Mouse (Mus musculus) liver, adult 2 months (tissue): ENCODE data around the gene Eefsec.

Experiments used
- CTCF ChIP-seq: fragments of 200-500 bp; IDR thresholded peaks from 2 replicates; pipeline ENCODE4 v1.5.1; 2011; ENCODE audit warnings: low read depth, low read length, control low read depth
- POLR2A ChIP-seq: fragments of 200-500 bp; IDR thresholded peaks from 2 replicates; pipeline ENCODE4 v1.6.1; 2011; ENCODE audit warnings: low read length, control low read depth; ENCODE audit not compliant: insufficient read depth; ENCODE audit errors: extremely low read depth

DNA sequence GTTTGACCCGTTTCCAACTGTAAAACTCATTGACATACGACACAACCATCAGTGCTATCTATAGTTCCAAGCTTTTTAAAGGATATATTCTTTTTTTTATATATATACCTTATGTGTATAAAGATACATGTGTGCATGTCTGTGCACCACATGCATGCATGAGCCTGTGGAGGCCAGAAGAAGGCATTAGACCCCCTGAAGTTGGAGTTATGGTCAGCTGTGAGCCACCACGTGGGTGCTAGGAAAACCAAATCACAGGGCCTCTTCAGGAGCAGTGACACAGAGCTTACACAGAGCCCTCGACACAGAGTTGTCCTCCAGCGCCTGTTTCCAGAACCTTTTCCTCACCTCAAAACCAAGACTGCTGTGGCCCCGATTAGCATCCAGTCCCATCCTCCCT is 43.5 kb upstream of the Eefsec start:
- TF ChIP-seq CTCF (no peak), POLR2A (no peak)
